Mouse (Mus musculus): ENCODE results near the gene Sln.

DNA sequence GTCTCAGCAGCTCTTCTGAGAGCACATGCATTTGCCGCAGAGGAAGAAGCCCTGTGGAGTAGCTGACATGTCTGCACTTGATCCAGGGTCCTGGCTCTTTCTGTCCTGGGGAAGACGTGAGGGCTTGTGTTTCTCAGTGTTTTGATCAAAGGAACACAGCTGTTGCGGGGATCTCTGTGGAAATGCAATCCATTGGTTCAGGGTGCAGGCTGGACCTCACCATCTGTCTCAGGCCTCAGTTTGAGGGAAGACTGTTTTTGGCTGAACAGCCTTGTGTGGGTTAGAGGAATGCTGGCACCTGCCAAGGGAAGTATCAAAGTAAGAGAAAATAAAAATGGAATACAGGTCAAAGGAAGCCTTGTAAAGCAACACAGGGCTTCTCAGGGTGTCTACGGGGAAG, 14.0 kb upstream of the Sln start:
- TF ChIP-seq EP300 (IDR thresholded peaks at IDR 0.05): no peak
- TF ChIP-seq CTCF (IDR thresholded peaks at IDR 0.05): no peak

Measured in lung, postnatal 0 days (tissue).